ENCODE assay signal across 9 mouse cellular contexts in genomic region chr6:126704430-126704829, GRCm38 (mm10). TPM values are rescaled to one million over a fixed set of nuclear protein-coding genes. Genes with fewer than 3 reads are reported as not detected.
DNase-seq lines count a peak whose midpoint lies in the region; ATAC-seq lines count a peak whose summit lies in the region.
"Had no signal": no experiment of that assay in that cellular context is flagged by ENCODE, and none has a peak within 500 bp of the region (broad histone marks: within the 10 kb centered on the region; RNA-seq: fewer than 3 reads in every experiment).

No protein-coding gene starts in this region.

- DNase-seq in frontal cortex, postnatal 14 days (ENCODE audit: low spot score in 2 of 2), result no peak
- peak; percentile 20 for DNase-seq in neural tube, embryonic 10.5 days (ENCODE audit: extremely low spot score, low spot score)
- peak; percentile 76 for DNase-seq in embryo, embryonic 11 days
- DNase-seq in retina, adult 2 months (ENCODE audit: low read depth, low spot score), result peak; percentile 29
- DNase-seq in T-cell, adult 2 months (ENCODE audit: low spot score), result no peak
- DNase-seq in ovary, postnatal 14 days (ENCODE audit: low spot score), result no peak

- no peak overlapping the region for H3K27ac ChIP-seq in neural tube, embryonic 15.5 days (replicated peaks)
- H3K27ac ChIP-seq: neural tube, embryonic 13.5 days had no signal

- peak; percentile 24 for ATAC-seq in frontal cortex, adult (ENCODE audit: low TSS enrichment)
- no peak for ATAC-seq in neural tube, embryonic 15.5 days (ENCODE audit: low FRiP score)

- peaks cover 4% of the 10 kb centered on the region; the same call in 1 of the 2 replicates for H3K27me3 ChIP-seq in neural tube, embryonic 15.5 days (replicated peaks)

- H3K4me1 ChIP-seq in neural tube, embryonic 15.5 days, result peaks cover 22% of the 10 kb centered on the region

- no peak overlapping the region for H3K4me2 ChIP-seq in neural tube, embryonic 15.5 days
- H3K4me2 ChIP-seq: neural tube, embryonic 13.5 days had no signal

- no peak overlapping the region for H3K9ac ChIP-seq in neural tube, embryonic 15.5 days (replicated peaks)
- H3K9ac ChIP-seq: neural tube, embryonic 13.5 days had no signal

- WGBS in neural tube, embryonic 15.5 days, result 37% methylated on average over 4 of the region's 4 CpGs

- H3K4me3 ChIP-seq in neural tube, embryonic 15.5 days (replicated peaks), result no peak overlapping the region
- H3K4me3 ChIP-seq: neural tube, embryonic 13.5 days had no signal

- H3K36me3 ChIP-seq in neural tube, embryonic 15.5 days, result peaks cover 5% of the 10 kb centered on the region; the same call in 1 of the 2 replicates

- H3K9me3 ChIP-seq in neural tube, embryonic 15.5 days (replicated peaks), result no peaks in the 10 kb centered on the region
- H3K9me3 ChIP-seq: neural tube, embryonic 13.5 days had no signal

RNA-seq across cellular contexts. Expression of gene Kcna6, which starts 36.0 kb away (rescaled TPM):
- 23.7 and 26.5 TPM in 2 replicates for polyA plus RNA-seq in neural tube, embryonic 15.5 days (2015; fragmentation: Nextera tagmentation; extraction: Ambion mirVana)

RNA-seq across cellular contexts. Expression of gene Kcna1, which starts 58.2 kb away (rescaled TPM):
- 6.1 and 6.5 TPM in 2 replicates for polyA plus RNA-seq in neural tube, embryonic 15.5 days (2015; fragmentation: Nextera tagmentation; extraction: Ambion mirVana)

Comparison
In these comparisons a context has a peak if more than half of its experiments do, and no peak if none do; other contexts are left out.
1. DNase-seq: peak in neural tube, embryonic 10.5 days (single experiment), embryo, embryonic 11 days (single experiment) and retina, adult 2 months (single experiment); none in frontal cortex, postnatal 14 days (0 of 2), T-cell, adult 2 months (single experiment) and ovary, postnatal 14 days (single experiment).